Mouse (Mus musculus) erythroblast, embryonic 14.5 days (primary cell): ENCODE results near the gene Vpreb3.

Experiments
- GATA1 ChIP-seq: IDR thresholded peaks from 2 replicates; pipeline ENCODE4 v1.6.1; 2012; ENCODE audit warnings: low read length, inconsistent platforms, mixed read lengths
- TAL1 ChIP-seq: IDR thresholded peaks from 3 replicates; pipeline ENCODE4 v1.6.1; 2012; ENCODE audit warnings: low read length, inconsistent platforms, mixed read lengths

DNA sequence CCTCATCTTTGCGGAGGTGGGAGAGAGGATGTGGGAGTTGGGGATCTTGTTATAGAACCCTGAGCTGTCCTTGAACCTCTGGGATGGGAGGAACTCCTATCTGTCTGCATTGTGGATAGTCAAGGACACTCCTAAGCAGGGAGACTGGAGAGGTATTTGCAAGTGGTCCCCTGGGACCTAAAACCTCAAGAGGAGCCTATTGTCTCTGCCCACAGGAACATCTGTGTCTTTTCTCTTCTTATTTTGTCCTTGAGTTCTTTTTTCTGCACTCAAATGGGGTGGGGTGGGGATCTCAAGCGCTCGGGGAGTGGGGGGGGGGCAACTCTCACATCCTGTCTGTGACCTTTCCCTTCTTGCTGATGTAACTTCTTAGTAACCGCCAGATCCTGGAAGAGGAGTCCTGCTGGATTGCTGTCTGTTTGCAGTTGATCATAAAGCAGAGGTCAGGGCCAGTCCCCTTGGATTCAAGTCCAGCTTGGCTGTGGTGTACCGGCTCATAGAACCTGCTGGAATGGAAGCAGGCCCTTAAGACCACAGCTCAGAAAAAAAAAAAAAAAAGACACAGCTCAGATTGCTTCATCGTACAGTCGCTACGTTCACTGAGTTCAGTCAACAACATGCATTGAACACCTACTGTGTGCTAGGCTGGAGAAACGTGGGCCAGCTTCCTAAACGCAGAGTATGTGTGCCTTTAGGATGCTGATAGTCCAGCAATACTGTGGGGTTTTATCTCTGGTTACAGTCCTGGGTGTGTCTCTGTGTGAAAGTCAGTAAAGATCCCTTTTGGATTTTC is 4.8 kb upstream of the Vpreb3 start:
- TF ChIP-seq GATA1 = peak; percentile 31; the same call in 1 of the 2 replicates
- TF ChIP-seq TAL1 = peak; percentile 59; the same call in 2 of the 3 replicates
